8 mouse cellular contexts compared by ENCODE assay signal in the genomic region with DNA sequence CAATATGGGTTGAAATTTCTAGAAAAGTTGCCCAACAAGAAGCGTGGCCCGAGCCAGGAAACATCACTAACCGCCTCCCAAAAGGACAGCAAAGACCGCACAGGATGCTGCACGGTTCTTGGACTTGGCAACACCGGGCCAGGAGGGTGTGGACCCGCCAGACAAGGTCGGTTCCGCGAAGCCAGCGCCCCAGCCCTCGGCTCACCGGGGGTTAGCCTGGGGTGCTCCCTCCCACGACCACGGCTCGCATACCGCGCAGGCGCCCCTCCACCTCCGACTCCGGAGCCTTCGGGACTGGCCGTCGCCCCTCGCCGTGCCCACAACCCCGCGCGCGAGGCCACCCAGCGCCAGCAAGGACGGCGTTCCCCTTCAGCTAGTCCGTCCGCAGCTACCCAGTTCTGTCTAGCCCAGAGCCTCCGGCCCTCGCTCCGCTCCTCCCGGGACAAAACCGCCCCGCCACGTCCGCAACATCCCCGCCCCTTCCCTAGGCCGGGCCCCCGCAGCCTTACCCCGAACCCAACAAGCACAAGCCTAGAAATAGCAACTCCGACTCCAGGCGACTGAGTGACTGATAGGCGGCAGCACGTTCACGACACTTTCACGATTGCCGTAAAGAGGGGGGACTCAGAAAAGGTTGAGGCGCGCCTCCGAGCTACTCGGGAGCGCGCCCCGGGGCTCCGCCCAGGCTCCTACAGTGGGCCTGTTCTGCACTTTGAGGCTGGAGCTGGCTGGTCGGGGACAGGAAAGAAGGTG. TPM values are rescaled to one million over a fixed set of nuclear protein-coding genes. Genes with fewer than 3 reads are reported as not detected.
DNase-seq lines count a peak whose midpoint lies in the region; ATAC-seq and TF ChIP-seq lines count a peak whose summit lies in the region.

A gene (plus strand): TSS at position 628 of the 753 bp plus-strand sequence.
A gene (minus strand): TSS at position 632 of the 753 bp plus-strand sequence.

- no peaks in the 10 kb centered on the region for H3K9me3 ChIP-seq in embryonic facial prominence, embryonic 14.5 days (ENCODE audit: control insufficient read depth, low read length)
- no peaks in the 10 kb centered on the region for H3K9me3 ChIP-seq in limb, embryonic 13.5 days
- H3K9me3 ChIP-seq in midbrain, embryonic 16.5 days (replicated peaks; ENCODE audit: control insufficient read depth, low read length, poor library complexity, severe bottlenecking) = no peaks in the 10 kb centered on the region

- peak; percentile 97 for DNase-seq in 3T3-L1 (ENCODE audit: low read depth, low spot score)
- peak; percentile 61 to 82 for DNase-seq in adrenal gland, postnatal 4 days (ENCODE audit: low spot score in 2 of 2)
- peak; percentile 99 for DNase-seq in embryonic facial prominence, embryonic 14.5 days (ENCODE audit: low spot score)
- peak; percentile 90 to 94 for DNase-seq in heart, adult 2 months
- peak; percentile 94 to 95 for DNase-seq in kidney, adult 8-10 months
- peak; percentile 91 to 96 for DNase-seq in spleen, postnatal 10 days (ENCODE audit: low spot score in 2 of 2)

- under 1% methylated on average over 33 of the region's 63 CpGs for WGBS in embryonic facial prominence, embryonic 14.5 days
- whole genome bisulfite sequencing in heart, adult 2 months = under 1% methylated on average over 63 of the region's 63 CpGs
- under 1% methylated on average over 63 of the region's 63 CpGs for WGBS in limb, embryonic 13.5 days
- under 1% methylated on average over 59 of the region's 63 CpGs for WGBS in midbrain, embryonic 16.5 days

- H3K4me2 ChIP-seq in embryonic facial prominence, embryonic 14.5 days (ENCODE audit: low read depth, low read length) = peak within 1 kb of the TSS; percentile 71
- H3K4me2 ChIP-seq in limb, embryonic 13.5 days (replicated peaks) = peak within 1 kb of the TSS; percentile 70
- peak within 1 kb of the TSS; percentile 71 for H3K4me2 ChIP-seq in midbrain, embryonic 16.5 days (ENCODE audit: low read length)

- TF ChIP-seq POLR2A in heart, adult 2 months (IDR thresholded peaks at IDR 0.05; ENCODE audit: insufficient read depth, low read depth, low read length) = peak; percentile 86

- TF ChIP-seq CTCF in heart, adult 2 months (IDR thresholded peaks at IDR 0.05) = 0 out of 2 replicates have a peak, but pooled peaks have one; percentile 9

- H3K79me2 ChIP-seq in heart, adult 2 months (replicated peaks; ENCODE audit: control insufficient read depth, insufficient read depth, low read length) = peaks cover 3% of the 10 kb centered on the region; the same call in 1 of the 2 replicates

- peak; percentile 97 for ATAC-seq in embryonic facial prominence, embryonic 14.5 days (ENCODE audit: low read depth)
- ATAC-seq in limb, embryonic 13.5 days (ENCODE audit: low FRiP score, low read depth) = peak; percentile 97
- ATAC-seq in midbrain, embryonic 16.5 days = peak; percentile 98

- peaks cover 4% of the 10 kb centered on the region; the same call in 1 of the 2 replicates for H3K36me3 ChIP-seq in embryonic facial prominence, embryonic 14.5 days (ENCODE audit: control insufficient read depth, insufficient read depth, low read length)
- H3K36me3 ChIP-seq in heart, adult 2 months (ENCODE audit: control insufficient read depth, insufficient read depth, low read length) = peaks cover 46% of the 10 kb centered on the region
- H3K36me3 ChIP-seq in limb, embryonic 13.5 days = 0 out of 2 replicates have a peak, but pooled peaks cover 4% of the 10 kb centered on the region
- no peaks in the 10 kb centered on the region for H3K36me3 ChIP-seq in midbrain, embryonic 16.5 days (ENCODE audit: control insufficient read depth, insufficient read depth, low read length)

- TF ChIP-seq EP300 in heart, adult 2 months (IDR thresholded peaks at IDR 0.05; ENCODE audit: insufficient read depth, low read depth, low read length) = 0 out of 2 replicates have a peak, but pooled peaks have one; percentile 16

- no peaks in the 10 kb centered on the region for H3K27me3 ChIP-seq in embryonic facial prominence, embryonic 14.5 days (replicated peaks; ENCODE audit: control insufficient read depth, insufficient read depth, low read length)
- H3K27me3 ChIP-seq in heart, adult 2 months (ENCODE audit: control insufficient read depth, insufficient read depth, low read length) = no peaks in the 10 kb centered on the region
- no peaks in the 10 kb centered on the region for H3K27me3 ChIP-seq in limb, embryonic 13.5 days
- H3K27me3 ChIP-seq in midbrain, embryonic 16.5 days (ENCODE audit: control insufficient read depth, insufficient read depth, low read depth, low read length) = no peaks in the 10 kb centered on the region

- peak within 1 kb of the TSS; percentile 99 for H3K27ac ChIP-seq in embryonic facial prominence, embryonic 14.5 days (replicated peaks; ENCODE audit: low read depth, low read length)
- peak within 1 kb of the TSS; percentile 92 for H3K27ac ChIP-seq in heart, adult 2 months
- H3K27ac ChIP-seq in limb, embryonic 13.5 days = peak within 1 kb of the TSS; percentile 99
- peak within 1 kb of the TSS; percentile 91 for H3K27ac ChIP-seq in midbrain, embryonic 16.5 days (ENCODE audit: low read length)

- peaks cover 12% of the 10 kb centered on the region for H3K4me1 ChIP-seq in embryonic facial prominence, embryonic 14.5 days (ENCODE audit: control insufficient read depth, insufficient read depth, low read length)
- peaks cover 9% of the 10 kb centered on the region for H3K4me1 ChIP-seq in heart, adult 2 months (ENCODE audit: control insufficient read depth, insufficient read depth, low read length)
- H3K4me1 ChIP-seq in limb, embryonic 13.5 days = peaks cover 30% of the 10 kb centered on the region
- peaks cover 22% of the 10 kb centered on the region for H3K4me1 ChIP-seq in midbrain, embryonic 16.5 days (ENCODE audit: control insufficient read depth, insufficient read depth, low read length)

- intact Hi-C loops in heart, adult 2 months (cut with DNase I) = loop anchor here (5.0 kb wide), 1 partner anchor 175 kb away; no protein-coding TSS in a partner anchor

- peak within 1 kb of the TSS; percentile 90 for H3K4me3 ChIP-seq in embryonic facial prominence, embryonic 14.5 days (ENCODE audit: low read depth, low read length)
- peak within 1 kb of the TSS; percentile 92 for H3K4me3 ChIP-seq in heart, adult 2 months
- H3K4me3 ChIP-seq in limb, embryonic 13.5 days = peak within 1 kb of the TSS; percentile 68
- peak within 1 kb of the TSS; percentile 66 for H3K4me3 ChIP-seq in midbrain, embryonic 16.5 days (ENCODE audit: low read depth, low read length)

- peak within 1 kb of the TSS; percentile 93 for H3K9ac ChIP-seq in embryonic facial prominence, embryonic 14.5 days (ENCODE audit: low read depth, low read length)
- peak within 1 kb of the TSS; percentile 97 for H3K9ac ChIP-seq in heart, adult 2 months (ENCODE audit: low read depth, low read length)
- peak within 1 kb of the TSS; percentile 84 for H3K9ac ChIP-seq in limb, embryonic 13.5 days
- peak within 1 kb of the TSS; percentile 94 for H3K9ac ChIP-seq in midbrain, embryonic 16.5 days (ENCODE audit: low read depth, low read length)

RNA-seq across cellular contexts. Expression of the first gene that starts in this region (rescaled TPM):
- 10 to 100 TPM; 66.4 to 68.6 TPM for total RNA-seq in adrenal gland, postnatal 4 days (2021)
- polyA plus RNA-seq in embryonic facial prominence, embryonic 14.5 days (2014; fragmentation: Nextera tagmentation; extraction: Ambion mirVana) = 67.1 and 69.9 TPM in 2 replicates
- total RNA-seq in heart, adult 2 months (2021) = 100 to 1,000 TPM in 1 of 2 experiments, 10 to 100 TPM in 1; 94.7 to 109 TPM
- 64.5 and 162 TPM in 2 replicates for polyA plus RNA-seq in heart, adult 2 months (2012; rRNA removed)
- polyA plus RNA-seq in limb, embryonic 13.5 days (2015; fragmentation: Nextera tagmentation; extraction: Ambion mirVana) = 49.8 and 54.4 TPM in 2 replicates
- polyA plus RNA-seq in midbrain, embryonic 16.5 days (2015; fragmentation: Nextera tagmentation; extraction: Ambion mirVana) = 67.1 and 67.2 TPM in 2 replicates

RNA-seq across cellular contexts. Expression of the second gene that starts in this region (rescaled TPM):
- total RNA-seq in adrenal gland, postnatal 4 days (2021) = 10 to 100 TPM; 30.4 to 33.1 TPM
- polyA plus RNA-seq in embryonic facial prominence, embryonic 14.5 days (2014; fragmentation: Nextera tagmentation; extraction: Ambion mirVana) = 65.9 and 67.9 TPM in 2 replicates
- total RNA-seq in heart, adult 2 months (2021) = 10 to 100 TPM; 19.3 to 22.1 TPM
- polyA plus RNA-seq in heart, adult 2 months (2012; rRNA removed) = 10.5 and 23.5 TPM in 2 replicates
- polyA plus RNA-seq in limb, embryonic 13.5 days (2015; fragmentation: Nextera tagmentation; extraction: Ambion mirVana) = 59.6 and 62.6 TPM in 2 replicates
- polyA plus RNA-seq in midbrain, embryonic 16.5 days (2015; fragmentation: Nextera tagmentation; extraction: Ambion mirVana) = 47.8 and 51.1 TPM in 2 replicates

Comparison
In these comparisons a context has a peak if more than half of its experiments do, and no peak if none do; other contexts are left out.
1. Peak in every context shown above with its lines: DNase-seq, ATAC-seq, H3K4me3 ChIP-seq and H3K27ac ChIP-seq.